Mouse (Mus musculus): Measurements from ENCODE around the gene Cd80.
"Not testable (repeated sequence)": the region's sequence is repeated elsewhere in the genome, so short reads cannot be mapped to it uniquely, and the experiment has no call there.

DNA sequence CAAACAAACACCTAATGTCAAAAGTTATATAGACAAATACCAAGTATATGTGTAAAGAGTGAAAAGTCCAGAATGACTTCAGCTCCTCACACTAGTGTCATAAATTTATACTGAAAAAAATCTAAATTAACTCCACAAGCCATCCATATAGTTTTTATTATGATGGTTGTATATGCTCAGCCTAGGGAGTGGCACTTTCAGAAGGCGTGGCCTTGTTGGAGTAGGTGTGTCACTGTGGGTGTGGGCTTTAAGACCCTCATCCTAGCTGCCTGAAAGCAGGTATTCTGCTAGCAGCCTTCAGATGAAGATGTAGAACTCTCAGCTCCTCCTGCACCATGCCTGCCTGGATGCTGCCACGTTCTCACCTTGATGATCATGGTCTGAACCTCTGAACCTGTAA is 9.2 kb upstream of the Cd80 start:
- not testable (repeated sequence) for TF ChIP-seq TAL1, GATA1 (IDR thresholded peaks at IDR 0.05; ENCODE audit: low read length)

All from erythroblast, embryonic 14.5 days (primary cell).